Mouse (Mus musculus): Measurements from ENCODE around the gene Xpo6.

Xpo6 gene

DNA sequence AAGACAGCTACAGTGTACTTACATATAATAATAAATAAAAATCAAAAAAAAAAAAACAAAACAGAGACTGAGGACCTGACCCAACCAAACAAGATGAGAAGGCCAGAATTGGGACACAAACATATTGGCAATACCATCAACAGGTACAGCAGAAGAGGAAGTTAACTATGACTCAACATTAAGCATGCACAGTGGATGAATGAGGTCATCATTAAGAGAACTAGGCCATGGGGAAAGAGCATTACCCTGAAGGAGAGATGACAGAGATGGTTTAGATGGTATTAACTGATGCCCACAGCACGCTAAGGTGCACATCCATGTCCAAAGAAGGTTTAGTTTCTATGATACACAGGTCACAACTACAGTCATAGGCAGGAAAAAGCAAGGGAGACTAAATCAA, 6.1 kb downstream of the Xpo6 start:
- DNase-seq (ENCODE audit: low spot score in 2 of 2), result no peak

DNA sequence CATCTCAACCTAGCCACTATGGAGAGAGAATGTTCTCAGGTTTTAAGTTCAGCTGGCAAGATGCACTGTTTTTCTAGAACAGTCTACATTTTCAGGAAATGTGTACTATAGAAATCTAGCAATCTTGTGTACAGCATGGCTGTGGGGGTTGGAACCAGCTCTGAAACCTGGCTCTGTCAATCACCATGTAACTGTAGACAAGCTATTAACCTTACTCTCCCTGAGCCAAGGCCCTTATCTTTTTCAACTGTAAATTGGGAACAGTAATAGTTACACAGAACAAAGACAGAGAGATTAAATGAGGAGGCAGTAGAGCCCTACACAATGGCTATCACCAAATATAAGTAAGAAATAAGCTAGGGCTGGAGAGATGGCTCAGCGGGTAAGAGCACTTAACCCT, 8.8 kb downstream of the Xpo6 start:
- DNase-seq (ENCODE audit: low spot score in 2 of 2), result no peak

DNA sequence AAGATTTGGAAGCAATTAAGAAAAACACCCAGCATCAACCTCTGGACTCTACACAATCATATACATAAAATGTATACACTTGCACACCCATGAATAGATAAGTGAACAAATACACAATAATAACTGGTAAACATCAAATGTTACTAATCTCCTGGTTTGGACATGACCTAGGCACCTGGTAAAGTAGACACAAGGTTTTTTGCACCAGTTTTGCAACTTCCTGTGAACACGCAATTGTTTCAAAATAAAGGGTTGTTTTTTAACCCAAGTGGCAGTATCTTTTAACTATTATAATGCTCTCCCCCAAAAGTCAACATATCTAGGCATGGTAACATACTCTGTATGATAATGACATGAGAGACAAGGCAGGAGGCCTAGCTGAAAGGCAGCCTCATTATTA, 10.8 kb downstream of the Xpo6 start:
- no peak for DNase-seq (ENCODE audit: low spot score in 2 of 2)

DNA sequence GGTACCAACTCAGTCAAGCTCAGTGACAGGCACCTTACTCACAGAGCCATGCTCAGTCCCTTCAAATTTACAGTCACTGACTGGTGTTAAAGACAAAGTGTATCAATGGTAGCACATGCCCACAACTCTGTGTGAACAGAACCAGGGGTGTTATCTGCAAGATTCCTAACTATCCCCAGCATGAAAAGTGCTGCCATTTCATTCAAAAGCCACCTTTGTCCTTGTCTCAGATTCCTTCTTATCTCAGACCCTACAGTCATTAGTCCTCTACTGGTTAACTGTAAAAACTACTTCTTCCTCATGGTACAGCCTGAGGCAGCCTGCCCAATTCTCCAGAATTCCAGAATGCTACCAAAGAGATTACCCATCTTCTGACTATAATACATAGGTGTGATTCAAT, 14.3 kb downstream of the Xpo6 start:
- no peak for DNase-seq (ENCODE audit: low spot score in 2 of 2)

DNA sequence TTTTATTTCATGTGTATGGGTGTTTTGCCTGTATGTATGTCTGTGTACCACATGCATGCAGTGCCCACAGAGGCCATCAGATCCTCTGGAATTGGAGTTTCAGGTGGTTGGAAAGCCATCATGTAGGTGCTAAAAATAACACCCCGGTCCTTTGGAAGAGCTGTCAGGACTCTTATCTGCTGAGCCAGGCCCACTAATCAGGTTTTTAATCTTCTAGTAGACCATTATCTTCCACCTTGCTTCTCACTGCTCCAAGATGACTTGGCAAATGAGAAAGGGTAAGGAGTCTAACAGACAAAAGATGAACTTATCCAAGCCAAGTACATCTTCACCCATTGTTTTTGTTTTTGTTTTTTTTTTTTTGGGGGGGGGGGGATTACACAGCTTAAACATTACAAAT, 16.7 kb downstream of the Xpo6 start:
- no peak for DNase-seq (ENCODE audit: low spot score in 2 of 2)

DNA sequence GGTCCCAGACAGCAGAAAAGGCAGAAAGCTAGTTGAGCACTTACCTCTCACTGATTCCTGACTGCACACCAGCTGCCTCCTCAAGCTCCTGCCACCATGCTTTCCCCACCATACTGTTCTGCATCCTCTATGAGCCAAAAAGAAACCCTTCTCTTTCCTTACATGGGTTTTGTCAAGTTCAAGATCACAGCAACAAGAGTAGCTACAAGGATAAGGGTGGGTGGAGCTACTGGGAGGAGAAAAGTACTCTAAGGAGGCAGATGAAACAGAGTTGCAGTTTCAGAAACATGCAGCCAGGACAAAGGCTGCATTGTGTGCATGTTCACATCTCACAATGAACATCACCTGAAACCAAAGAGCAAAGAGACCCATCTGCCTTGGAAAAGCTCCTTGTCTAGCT, 18.8 kb downstream of the Xpo6 start:
- DNase-seq (ENCODE audit: low spot score in 2 of 2), result no peak

DNA sequence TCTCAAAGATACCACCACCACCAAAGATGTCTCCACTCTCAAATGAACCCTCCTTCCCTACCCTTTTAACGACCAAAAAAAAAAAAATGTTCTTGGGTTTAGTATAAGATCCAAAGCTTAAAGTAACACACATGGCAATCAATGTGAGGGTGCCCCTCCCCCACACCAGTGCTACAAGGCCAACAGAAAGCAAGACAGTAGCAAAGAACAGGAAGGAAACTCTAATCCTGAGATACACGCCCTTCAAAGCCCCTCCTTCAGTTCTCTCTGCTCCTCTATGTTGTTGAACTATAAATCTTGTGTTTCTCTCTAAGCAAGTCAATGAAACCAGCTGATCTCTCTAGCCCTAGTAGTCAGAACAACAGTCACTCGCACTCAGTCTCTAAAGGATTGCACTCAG, 19.3 kb downstream of the Xpo6 start:
- DNase-seq (ENCODE audit: low spot score in 2 of 2), result no peak

DNA sequence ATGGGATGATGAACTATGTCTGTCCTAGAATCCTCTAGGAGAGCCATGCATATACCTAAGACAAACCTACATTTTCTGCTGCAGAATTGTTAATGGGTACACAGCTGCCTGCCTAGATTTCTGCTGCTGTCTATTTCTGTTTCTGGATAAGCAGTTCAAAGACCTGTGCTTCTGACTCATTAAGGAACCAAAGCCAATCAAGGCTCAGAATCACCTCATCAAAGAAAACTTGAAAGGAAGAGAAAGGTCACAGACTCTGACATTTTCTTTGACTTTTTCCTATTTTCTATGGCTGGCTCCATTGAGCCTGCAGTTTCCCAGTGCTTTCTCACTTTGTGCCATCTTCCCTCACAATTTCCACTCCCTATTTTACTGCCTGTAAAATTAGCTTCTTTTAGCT, 21.5 kb downstream of the Xpo6 start:
- DNase-seq (ENCODE audit: low spot score in 2 of 2), result no peak

DNA sequence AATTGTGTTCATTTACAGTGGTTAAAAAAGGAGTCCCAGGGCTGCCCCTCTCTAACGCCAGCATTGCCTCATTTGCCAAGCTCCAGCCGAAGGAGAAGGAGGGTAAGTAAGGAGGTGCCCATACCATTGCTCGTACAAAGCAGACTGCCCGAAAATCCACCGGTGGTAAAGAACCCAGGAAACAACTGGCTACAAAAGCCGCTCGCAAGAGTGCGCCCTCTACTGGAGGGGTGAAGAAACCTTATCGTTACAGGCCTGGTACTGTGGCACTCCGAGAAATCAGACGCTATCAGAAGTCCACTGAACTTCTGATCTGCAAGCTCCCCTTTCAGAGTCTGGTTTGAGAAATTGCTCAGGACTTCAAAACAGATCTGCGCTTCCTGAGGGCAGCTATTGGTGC, 24.3 kb downstream of the Xpo6 start:
- no peak for DNase-seq (ENCODE audit: low spot score in 2 of 2)

DNA sequence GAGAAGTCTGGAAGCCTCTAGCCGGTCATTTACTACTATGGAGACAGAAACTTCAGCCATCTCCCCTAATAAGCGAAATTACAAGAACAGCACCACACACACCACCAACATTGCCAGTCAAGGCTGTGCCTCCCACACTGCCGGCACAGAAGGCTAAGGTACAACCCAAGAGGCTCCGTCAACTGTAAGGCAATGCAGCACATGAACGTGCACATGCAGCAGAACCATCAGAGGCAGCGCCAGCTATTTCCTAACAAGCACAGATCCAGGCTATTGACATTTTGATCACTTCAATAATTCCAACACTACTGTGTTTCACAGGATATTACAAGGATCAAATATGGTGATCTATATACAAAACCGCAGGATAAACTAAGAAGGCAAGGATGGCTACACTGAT, 24.8 kb downstream of the Xpo6 start:
- DNase-seq (ENCODE audit: low spot score in 2 of 2), result no peak

DNA sequence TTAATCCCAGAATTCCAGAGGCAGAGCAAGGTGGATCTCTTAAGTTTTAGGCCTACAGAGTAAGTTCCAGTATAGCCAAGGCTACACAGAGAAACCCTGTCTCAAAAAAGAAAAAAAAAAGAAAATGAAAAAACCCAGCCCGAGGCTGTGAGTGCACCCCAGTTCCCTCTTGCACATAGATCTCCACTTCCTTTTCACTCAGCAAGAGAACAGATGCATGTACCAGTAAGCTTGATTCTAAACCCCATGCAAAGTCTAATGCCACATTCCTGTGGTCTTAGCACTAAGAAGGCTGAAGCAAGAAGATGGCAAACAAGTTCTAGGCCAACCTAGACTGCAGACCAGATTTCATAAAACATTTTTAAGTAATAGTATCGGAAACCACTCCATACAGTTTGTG, 25.4 kb downstream of the Xpo6 start:
- no peak for DNase-seq (ENCODE audit: low spot score in 2 of 2)

DNA sequence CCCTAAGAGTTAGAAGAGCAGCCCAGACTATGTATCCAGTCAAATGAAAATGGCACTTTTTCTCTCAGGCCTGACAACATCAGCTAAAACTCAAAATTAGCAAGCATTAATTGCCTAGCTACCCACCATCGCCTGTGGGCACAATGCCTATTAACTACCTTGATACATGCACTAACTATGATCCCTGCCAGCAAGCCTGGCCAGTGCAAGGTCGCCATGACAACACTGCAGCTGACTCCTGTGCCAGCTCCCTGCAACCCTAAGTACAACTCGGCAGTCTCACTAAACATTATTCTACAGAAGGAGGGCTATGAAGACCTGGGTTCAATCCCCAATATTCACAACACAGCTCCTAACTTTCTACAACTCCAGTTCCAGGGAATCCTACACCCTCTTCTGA, 28.3 kb downstream of the Xpo6 start:
- no peak for DNase-seq (ENCODE audit: low spot score in 2 of 2)

DNA sequence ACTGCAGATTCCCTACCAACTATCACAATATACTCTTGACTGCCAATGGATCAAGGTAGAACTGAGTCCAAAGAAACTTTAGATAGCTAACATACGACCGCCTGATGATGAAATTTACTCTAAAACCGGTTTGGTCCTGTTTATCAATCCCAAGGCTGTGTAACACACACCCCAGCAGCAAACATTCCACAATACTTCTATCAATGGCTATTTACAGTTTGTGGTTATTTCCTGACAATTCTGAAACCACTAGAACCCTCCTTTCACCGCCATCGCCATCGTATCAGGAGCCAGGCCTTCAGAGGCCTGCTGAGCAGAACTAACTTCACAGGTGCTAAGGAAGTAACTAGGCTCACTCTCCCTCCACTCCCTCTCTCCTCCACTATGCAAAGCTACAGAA, 31.7 kb downstream of the Xpo6 start:
- no peak for DNase-seq (ENCODE audit: low spot score in 2 of 2)

DNA sequence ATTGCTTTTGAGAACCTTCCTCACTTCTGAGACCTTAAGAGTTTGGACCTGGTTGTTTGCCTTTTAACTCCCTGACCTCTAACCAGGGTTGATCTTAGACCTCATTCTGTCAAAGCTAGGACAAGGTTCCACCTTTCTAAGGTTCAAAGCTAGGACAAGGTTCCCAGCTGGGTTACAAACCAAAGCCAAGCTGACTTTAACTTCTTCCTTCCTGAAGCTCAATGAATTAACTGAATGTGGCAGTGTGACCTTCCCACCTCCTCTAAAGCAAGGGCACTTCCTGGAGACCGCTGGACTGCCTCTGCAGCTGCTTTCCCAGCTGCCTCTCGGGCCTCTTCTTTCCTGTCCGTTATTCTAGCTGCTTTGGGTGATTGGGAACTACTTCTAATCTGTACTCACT, 32.9 kb downstream of the Xpo6 start:
- no peak for DNase-seq (ENCODE audit: low spot score in 2 of 2)

DNA sequence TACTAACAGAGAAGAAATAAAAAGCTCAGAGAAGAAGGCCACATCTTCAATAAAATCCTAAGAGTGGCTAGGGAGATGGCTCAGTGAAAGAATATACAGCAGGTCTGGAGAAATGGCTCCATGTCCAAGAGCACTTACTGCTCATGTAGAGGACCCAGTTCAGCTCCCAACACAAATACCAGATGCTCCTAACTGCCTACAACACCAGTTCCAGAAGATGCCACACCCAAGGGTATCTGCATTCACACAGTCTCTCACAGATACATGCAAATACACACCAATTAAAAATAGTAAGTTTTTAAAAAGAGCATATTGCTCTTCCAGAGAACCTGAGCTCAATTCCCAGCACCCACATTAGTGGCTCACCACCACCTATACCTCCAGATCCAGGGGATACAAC, 33.7 kb downstream of the Xpo6 start:
- no peak for DNase-seq (ENCODE audit: low spot score in 2 of 2)

DNA sequence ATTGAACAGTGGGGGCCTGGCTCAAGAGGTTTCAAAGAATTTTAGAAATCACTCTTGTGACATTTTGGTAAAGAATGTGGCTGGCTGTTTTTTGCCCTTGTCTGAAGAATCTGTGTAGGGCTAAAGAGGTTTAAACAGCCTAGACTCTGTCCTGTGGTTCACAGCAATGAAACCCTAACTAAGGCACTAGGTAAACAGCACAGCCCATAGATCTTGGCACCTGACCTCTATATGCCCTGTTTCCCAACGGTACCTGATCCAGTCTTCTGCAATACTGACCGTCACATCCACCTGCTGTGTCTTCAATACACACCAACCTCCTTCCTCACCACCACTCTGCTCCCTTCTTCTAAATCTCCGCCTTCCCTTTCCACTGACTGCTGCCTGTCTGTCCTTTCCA, 42.1 kb downstream of the Xpo6 start:
- no peak for DNase-seq (ENCODE audit: low spot score in 2 of 2)

DNA sequence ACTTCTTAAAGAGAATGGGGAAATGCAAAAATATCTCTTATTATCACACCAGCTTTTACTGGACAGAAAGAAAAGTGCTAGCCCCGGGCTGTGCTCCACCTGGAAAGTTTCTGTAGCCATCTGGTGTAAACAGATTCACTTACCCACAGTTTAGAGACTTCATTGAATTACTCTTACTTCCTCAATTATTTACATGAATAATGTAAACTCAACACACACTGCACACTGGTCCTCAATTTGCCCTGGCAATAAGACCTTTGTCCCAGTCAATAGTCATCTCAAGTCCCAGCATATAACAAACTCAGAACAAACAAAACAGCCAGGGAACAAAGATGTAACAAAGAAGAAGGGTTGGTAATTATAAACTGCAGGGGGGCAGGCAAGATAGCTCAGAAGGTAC, 44.6 kb downstream of the Xpo6 start:
- no peak for DNase-seq (ENCODE audit: low spot score in 2 of 2)

DNA sequence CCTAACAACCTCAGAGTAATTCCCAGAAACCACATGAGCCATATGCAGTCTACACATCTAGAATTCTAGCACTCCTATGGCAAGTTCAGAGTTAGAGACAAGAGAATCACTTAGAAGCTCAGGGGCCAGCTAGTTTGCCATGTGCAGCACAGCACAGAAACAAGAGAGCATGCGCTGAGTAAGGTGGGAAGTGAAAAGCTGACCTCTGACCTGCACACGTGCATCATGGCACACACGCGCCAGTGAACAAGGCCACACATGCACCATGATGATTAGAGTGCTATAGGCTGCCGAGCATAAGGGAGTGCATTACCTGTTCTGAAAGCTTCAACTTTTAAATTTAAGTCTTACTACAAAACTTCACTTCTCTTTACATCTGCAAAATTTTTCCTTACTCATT, 45.6 kb downstream of the Xpo6 start:
- no peak for DNase-seq (ENCODE audit: low spot score in 2 of 2)

DNA sequence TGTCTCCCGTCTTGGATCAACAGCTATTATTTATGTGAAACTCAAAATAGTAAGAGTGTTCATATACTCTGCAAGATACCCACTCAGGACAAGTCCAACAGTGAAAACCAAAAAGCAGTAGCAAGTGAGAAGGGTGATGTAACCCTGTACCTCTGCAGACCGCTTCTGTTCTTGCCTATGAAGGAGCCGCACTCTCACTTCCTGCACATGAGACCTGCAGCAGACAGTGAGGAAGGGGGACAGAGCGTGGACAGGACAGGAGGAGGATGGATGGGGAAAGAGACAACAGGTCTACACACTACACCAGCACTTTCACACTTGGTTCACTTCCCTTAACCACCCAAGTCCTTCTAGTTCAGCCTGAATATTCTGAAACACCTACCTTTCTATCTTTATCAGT, 48.0 kb downstream of the Xpo6 start:
- DNase-seq (ENCODE audit: low spot score in 2 of 2), result no peak

DNA sequence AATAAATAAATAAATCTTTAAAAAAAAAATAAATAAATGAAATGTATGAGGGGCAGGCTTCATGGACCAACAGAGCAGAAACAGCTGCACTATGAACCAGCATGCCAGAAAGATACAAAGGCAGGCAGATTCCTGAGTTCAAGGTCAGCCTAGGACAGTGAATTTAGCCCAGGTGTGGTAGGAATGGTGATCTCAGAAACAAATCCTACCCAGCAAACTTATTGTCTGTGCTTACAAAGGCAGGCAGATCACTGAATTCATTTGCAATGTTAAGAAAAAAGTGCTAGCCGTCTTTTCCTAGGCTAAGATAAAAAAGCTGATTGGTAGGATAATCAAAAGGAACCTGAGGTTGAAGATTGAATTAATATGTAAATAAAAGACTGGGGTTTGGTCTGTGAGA, 54.1 kb downstream of the Xpo6 start:
- DNase-seq (ENCODE audit: low spot score in 2 of 2), result no peak

DNA sequence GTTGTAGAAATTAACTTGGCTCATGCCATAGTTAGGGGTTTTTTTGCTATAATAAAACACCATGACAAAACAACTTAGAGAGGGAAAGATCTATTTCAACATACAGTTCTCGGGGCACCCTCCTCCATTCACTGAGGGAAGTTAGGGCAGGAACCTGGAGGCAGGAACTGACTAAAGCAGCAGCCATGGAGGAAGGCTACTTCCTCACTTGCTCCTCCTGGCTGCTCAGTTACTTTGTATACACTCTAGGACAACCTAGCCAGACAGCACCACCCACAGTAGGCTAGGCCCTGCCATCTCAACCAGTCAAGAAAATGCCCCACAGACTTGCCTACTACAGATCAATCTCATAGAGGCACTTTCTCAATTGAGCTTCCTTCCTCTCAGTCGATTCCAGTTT, 55.9 kb downstream of the Xpo6 start:
- no peak for DNase-seq (ENCODE audit: low spot score in 2 of 2)

DNA sequence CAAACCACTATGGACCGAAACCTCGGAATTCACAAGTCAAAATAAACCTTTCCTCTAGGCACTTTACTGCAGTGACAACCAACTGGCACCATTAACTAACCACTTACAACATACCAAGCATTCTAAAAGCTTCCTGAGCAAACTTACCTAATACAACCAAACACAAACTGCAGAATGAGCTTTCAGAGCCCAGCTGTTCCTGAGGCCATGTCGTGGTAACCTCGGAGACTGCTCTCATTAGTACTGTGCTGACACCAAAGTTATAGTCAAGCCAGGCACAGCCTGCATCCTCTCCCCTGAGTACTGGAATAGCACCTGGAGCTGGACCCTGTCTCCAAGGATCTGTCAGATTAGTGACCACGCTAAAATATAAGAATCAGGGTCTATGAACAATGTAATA, 62.5 kb downstream of the Xpo6 start:
- no peak for DNase-seq (ENCODE audit: low spot score in 2 of 2)

DNA sequence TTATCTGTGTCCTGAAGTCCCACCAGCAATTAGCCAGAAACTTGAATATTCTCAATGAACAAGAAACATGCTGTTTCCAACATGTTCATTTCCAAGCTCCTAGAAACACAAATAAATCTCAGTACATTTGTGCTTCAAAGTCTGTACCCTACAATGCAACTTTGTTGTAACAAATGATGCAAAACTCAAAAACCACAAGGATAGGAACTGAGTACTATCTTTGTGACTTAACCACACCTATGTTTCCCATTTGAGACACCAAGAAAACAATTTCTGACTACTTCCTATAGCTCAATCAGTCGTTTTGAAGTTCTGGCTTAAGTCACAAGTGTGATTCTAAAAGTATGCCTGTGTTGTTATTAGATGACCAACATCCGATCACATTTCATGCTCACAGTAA, 64.9 kb downstream of the Xpo6 start:
- DNase-seq (ENCODE audit: low spot score in 2 of 2), result no peak

DNA sequence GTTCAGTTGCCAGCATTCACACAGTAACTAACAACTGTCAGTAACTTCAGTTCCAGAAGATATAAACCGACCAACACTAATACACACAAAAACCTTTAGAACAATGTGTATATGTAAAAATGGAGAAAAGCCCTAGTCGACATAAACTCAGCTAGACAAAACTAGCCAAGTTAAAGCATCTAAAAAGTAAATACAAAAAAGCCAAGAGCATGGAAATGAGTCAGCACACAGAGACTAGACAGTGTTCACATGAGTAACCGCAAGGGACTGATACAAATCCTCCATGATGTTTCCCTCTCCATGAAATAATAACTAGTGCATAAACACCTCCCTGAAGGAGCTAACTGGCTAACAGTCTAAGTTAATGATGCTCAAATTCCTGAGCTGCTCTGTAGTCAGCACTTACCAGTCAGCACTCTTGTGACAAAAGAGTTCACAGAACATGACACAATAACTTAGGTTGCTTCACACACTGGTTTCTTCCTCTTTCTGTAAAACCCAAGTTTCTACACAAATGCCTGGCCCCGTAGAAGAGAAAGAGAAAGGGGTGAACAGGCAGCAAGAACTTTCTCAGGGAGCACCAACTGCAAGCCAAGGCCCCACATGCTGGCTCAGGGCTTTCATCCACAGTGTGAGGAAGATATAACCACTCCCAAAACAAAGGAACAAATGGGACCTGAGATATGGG, 65.5 kb downstream of the Xpo6 start:
- no peak for DNase-seq (ENCODE audit: low spot score in 2 of 2)

DNA sequence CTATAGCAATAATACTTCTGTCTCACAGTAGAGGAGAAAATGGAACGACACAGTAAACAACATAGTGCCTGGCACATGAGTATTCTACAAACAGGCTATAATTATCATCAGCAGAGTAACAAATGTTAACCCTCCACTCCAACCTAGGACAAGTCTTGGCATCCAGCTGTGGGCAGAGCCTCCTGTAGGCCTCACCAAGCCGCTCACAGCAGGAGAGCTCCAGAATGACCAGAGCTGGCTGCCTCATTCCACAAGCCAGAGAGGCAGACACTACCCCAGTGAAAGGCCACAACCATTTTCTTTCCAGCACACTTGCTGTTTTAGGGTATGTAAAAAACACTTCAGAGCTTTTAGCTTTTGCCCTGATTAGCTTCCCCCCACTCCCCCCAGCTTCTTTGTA, 72.6 kb downstream of the Xpo6 start:
- DNase-seq (ENCODE audit: low spot score in 2 of 2), result no peak
